ENCODE assay signal across 13 mouse cellular contexts in the genomic region with DNA sequence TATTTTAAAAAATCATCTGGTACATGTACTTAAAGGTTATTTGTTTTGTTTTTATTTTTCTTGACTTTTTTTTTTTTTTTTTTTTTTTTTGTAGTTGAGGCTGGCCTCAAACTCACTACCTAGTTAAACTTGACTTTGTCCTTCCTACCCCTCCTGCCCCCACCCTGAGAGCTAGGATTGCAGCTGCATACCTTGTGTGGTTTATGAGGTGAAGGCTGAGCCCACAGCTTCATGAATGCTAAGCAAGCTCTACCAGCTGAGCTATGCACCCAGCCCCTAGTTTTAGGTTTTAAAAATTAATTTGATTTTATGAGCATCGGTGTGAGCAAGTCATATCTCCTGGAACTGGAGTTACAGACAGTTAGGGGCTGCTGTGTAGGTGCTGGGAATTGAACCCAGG. TPM values are rescaled to one million over a fixed set of nuclear protein-coding genes. Genes with fewer than 3 reads are reported as not detected.
DNase-seq lines count a peak whose midpoint lies in the region.
"Had no signal": no experiment of that assay in that cellular context is flagged by ENCODE, and none has a peak within 500 bp of the region (broad histone marks: within the 10 kb centered on the region; RNA-seq: fewer than 3 reads in every experiment).

No protein-coding gene starts in this region.

- intact Hi-C loops in heart, postnatal 14 days (cut with DNase I) = no loop called here

- DNase-seq in heart, adult 11 months = peak; percentile 56
- DNase-seq in heart, postnatal 14 days = no peak
- DNase-seq in T-cell, adult 2 months (ENCODE audit: low spot score) = peak; percentile 29
- DNase-seq in thymus, postnatal 25 days = peak; percentile 44
- no peak for DNase-seq in cerebellum, adult 11 months
- DNase-seq in testis, postnatal 10 days (ENCODE audit: low spot score) = no peak
- DNase-seq: adrenal gland, adult 8-10 months; adrenal gland, postnatal 25 days; cerebellum, adult 18-20 months; cerebellum, adult 9-10 months; cerebellum, postnatal 14 days; gastrocnemius, postnatal 14 days; heart, adult 2 months had no signal

RNA-seq across cellular contexts. Expression of a gene that starts 4.7 kb away (rescaled TPM):
- total RNA-seq in heart, postnatal 14 days (2021) = 10 to 100 TPM; 30.8 to 31.9 TPM

RNA-seq across cellular contexts. Expression of a gene that starts 7.1 kb away (rescaled TPM):
- 10 to 100 TPM; 25.8 to 30.2 TPM for total RNA-seq in heart, postnatal 14 days (2021)

RNA-seq across cellular contexts. Expression of a gene that starts 50.5 kb away (rescaled TPM):
- total RNA-seq in heart, postnatal 14 days (2021) = 10 to 100 TPM; 54.4 to 55.7 TPM

RNA-seq across cellular contexts. Expression of a gene that starts 50.5 kb away (rescaled TPM):
- 10 to 100 TPM; 31.9 to 34.2 TPM for total RNA-seq in heart, postnatal 14 days (2021)

Comparison
In these comparisons a context has a peak if more than half of its experiments do, and no peak if none do; other contexts are left out.
1. DNase-seq: peak in heart, adult 11 months (single experiment), T-cell, adult 2 months (single experiment) and thymus, postnatal 25 days (single experiment); none in heart, postnatal 14 days (0 of 2), cerebellum, adult 11 months (single experiment) and testis, postnatal 10 days (single experiment).